ENCODE assay signal across 9 mouse cellular contexts in genomic region chr11:116725031-116725948, GRCm38 (mm10). TPM values are rescaled to one million over a fixed set of nuclear protein-coding genes. Genes with fewer than 3 reads are reported as not detected.
A peak's percentile ranks its signal among the peaks of the same experiment; 100 is the strongest.
DNase-seq lines count a peak whose midpoint lies in the region; ATAC-seq lines count a peak whose summit lies in the region.
"Had no signal": no experiment of that assay in that cellular context is flagged by ENCODE, and none has a peak within 500 bp of the region (broad histone marks: within the 10 kb centered on the region; RNA-seq: fewer than 3 reads in every experiment).

No protein-coding gene starts in this region.

- no peaks in the 10 kb centered on the region for H3K36me3 ChIP-seq in forebrain, embryonic 15.5 days
- H3K36me3 ChIP-seq in neural tube, embryonic 13.5 days: no peaks in the 10 kb centered on the region
- no peaks in the 10 kb centered on the region for H3K36me3 ChIP-seq in liver, embryonic 11.5 days (ENCODE audit: control insufficient read depth, insufficient read depth, low read length)

- H3K27me3 ChIP-seq in forebrain, embryonic 15.5 days: no peaks in the 10 kb centered on the region
- H3K27me3 ChIP-seq in neural tube, embryonic 13.5 days: no peaks in the 10 kb centered on the region
- H3K27me3 ChIP-seq in liver, embryonic 11.5 days (replicated peaks; ENCODE audit: control insufficient read depth, insufficient read depth, low read length): no peaks in the 10 kb centered on the region

- WGBS in forebrain, embryonic 15.5 days: 38% methylated on average over 27 of the region's 27 CpGs
- WGBS in neural tube, embryonic 13.5 days: 45% methylated on average over 27 of the region's 27 CpGs
- WGBS in liver, embryonic 11.5 days: 37% methylated on average over 27 of the region's 27 CpGs

- DNase-seq in layer of hippocampus, adult 9-11 months: peak; percentile 25
- DNase-seq in layer of hippocampus, postnatal 25 days (ENCODE audit: extremely low spot score in 1 of 2, low spot score in 1 of 2): no peak
- peak; percentile 51 for DNase-seq in c-Kit-positive CD71-positive TER-119-negative erythroid progenitor cells, embryonic 14.5 days (ENCODE audit: low read depth)
- DNase-seq in urinary bladder, postnatal 14 days (ENCODE audit: low spot score): no peak
- no peak for DNase-seq in liver, embryonic 11.5 days (ENCODE audit: low spot score)
- DNase-seq in adrenal gland, postnatal 4 days (ENCODE audit: low spot score in 2 of 2): no peak

- 0 out of 2 replicates have a peak, but pooled peaks cover 7% of the 10 kb centered on the region for H3K4me1 ChIP-seq in forebrain, embryonic 15.5 days
- H3K4me1 ChIP-seq in neural tube, embryonic 13.5 days (replicated peaks): 0 out of 2 replicates have a peak, but pooled peaks cover 8% of the 10 kb centered on the region
- no peaks in the 10 kb centered on the region for H3K4me1 ChIP-seq in liver, embryonic 11.5 days (replicated peaks; ENCODE audit: control insufficient read depth, insufficient read depth, low read length)

- peak overlapping the region; percentile 36 for H3K4me2 ChIP-seq in forebrain, embryonic 15.5 days (replicated peaks)
- H3K4me2 ChIP-seq in neural tube, embryonic 13.5 days: peak overlapping the region; percentile 40
- no peak overlapping the region for H3K4me2 ChIP-seq in liver, embryonic 11.5 days

- ATAC-seq in forebrain, embryonic 15.5 days (replicated peaks): peak; percentile 53
- ATAC-seq in neural tube, embryonic 13.5 days (ENCODE audit: low read depth): no peak; the same call in 1 of the 2 replicates
- ATAC-seq in liver, embryonic 11.5 days (replicated peaks; ENCODE audit: low FRiP score): no peak

- H3K4me3 ChIP-seq in forebrain, embryonic 15.5 days: peak overlapping the region; percentile 2; the same call in 1 of the 2 replicates
- H3K4me3 ChIP-seq in neural tube, embryonic 13.5 days: 0 out of 2 replicates have a peak overlapping the region, but pooled peaks have one; percentile 3
- H3K4me3 ChIP-seq in liver, embryonic 11.5 days (ENCODE audit: low read depth, low read length): no peak overlapping the region

- no peaks in the 10 kb centered on the region for H3K9me3 ChIP-seq in forebrain, embryonic 15.5 days
- no peaks in the 10 kb centered on the region for H3K9me3 ChIP-seq in neural tube, embryonic 13.5 days
- no peaks in the 10 kb centered on the region for H3K9me3 ChIP-seq in liver, embryonic 11.5 days (ENCODE audit: control insufficient read depth, low read length)

- no peak overlapping the region for H3K9ac ChIP-seq in forebrain, embryonic 15.5 days (replicated peaks)
- no peak overlapping the region for H3K9ac ChIP-seq in neural tube, embryonic 13.5 days
- no peak overlapping the region for H3K9ac ChIP-seq in liver, embryonic 11.5 days (ENCODE audit: low read depth, low read length)

- H3K27ac ChIP-seq in forebrain, embryonic 15.5 days (replicated peaks): no peak overlapping the region
- H3K27ac ChIP-seq in neural tube, embryonic 13.5 days (replicated peaks): no peak overlapping the region
- H3K27ac ChIP-seq in liver, embryonic 11.5 days (ENCODE audit: low read depth, low read length): no peak overlapping the region

RNA-seq across cellular contexts. Expression of gene St6galnac1, which starts 50.0 kb away (rescaled TPM):
- not detected for total RNA-seq in layer of hippocampus, postnatal 25 days (2021)
- not detected in 2 replicates for polyA plus RNA-seq in forebrain, embryonic 15.5 days (2015; fragmentation: Nextera tagmentation; extraction: Ambion mirVana)
- not detected in 2 replicates for polyA plus RNA-seq in neural tube, embryonic 13.5 days (2015; fragmentation: Nextera tagmentation; extraction: Ambion mirVana)
- not detected in 2 replicates for polyA plus RNA-seq in liver, embryonic 11.5 days (2014; fragmentation: Nextera tagmentation; extraction: Ambion mirVana)
- under 1 TPM; 0.17 to 0.37 TPM for total RNA-seq in adrenal gland, postnatal 4 days (2021)
- total RNA-seq: left cerebral cortex, postnatal 36 days had no signal

Comparison
In these comparisons a context has a peak if more than half of its experiments do, and no peak if none do; other contexts are left out.
1. DNase-seq: peak in layer of hippocampus, adult 9-11 months (single experiment) and c-Kit-positive CD71-positive TER-119-negative erythroid progenitor cells, embryonic 14.5 days (single experiment); none in layer of hippocampus, postnatal 25 days (0 of 2), urinary bladder, postnatal 14 days (single experiment), liver, embryonic 11.5 days (single experiment) and adrenal gland, postnatal 4 days (0 of 2).